Mouse (Mus musculus): ENCODE data around the gene D430019H16Rik. TPM values are rescaled to one million over a fixed set of nuclear protein-coding genes. Genes with fewer than 3 reads are reported as not detected.

Gene D430019H16Rik
- polyA plus RNA-seq, 1 experiment: not detected

- Histone ChIP-seq H3K27ac (ENCODE audit: insufficient read depth, low read depth, low read length) (no peak overlapping the region), H3K4me1 (ENCODE audit: control insufficient read depth, insufficient read depth, low read length) (0 out of 2 replicates have a peak, but pooled peaks cover 3% of the 10 kb centered on the region), H3K4me3 (ENCODE audit: insufficient read depth, low read depth, low read length) (no peak overlapping the region)
- 82% methylated on average over 4 of the region's 4 CpGs for WGBS
- TF ChIP-seq CTCF (IDR thresholded peaks at IDR 0.05; ENCODE audit: insufficient read depth, low read depth, low read length) (no peak), POLR2A (IDR thresholded peaks at IDR 0.05; ENCODE audit: insufficient read depth, low read depth, low read length) (no peak)
Measured at GRCm38 (mm10) chr12:105498842-105499241, 45.2 kb downstream of the D430019H16Rik start.

GRCm38 (mm10) chr12:105500940-105501339 is 47.3 kb downstream of the D430019H16Rik start:
- no peak for TF ChIP-seq CTCF (IDR thresholded peaks at IDR 0.05; ENCODE audit: insufficient read depth, low read depth, low read length)
- no peak for TF ChIP-seq POLR2A (IDR thresholded peaks at IDR 0.05; ENCODE audit: insufficient read depth, low read depth, low read length)
- Histone ChIP-seq H3K27ac (ENCODE audit: insufficient read depth, low read depth, low read length) (no peak overlapping the region), H3K4me1 (ENCODE audit: control insufficient read depth, insufficient read depth, low read length) (0 out of 2 replicates have a peak, but pooled peaks cover 3% of the 10 kb centered on the region), H3K4me3 (ENCODE audit: insufficient read depth, low read depth, low read length) (no peak overlapping the region)
- WGBS: 71% methylated on average over 5 of the region's 5 CpGs

GRCm38 (mm10) chr12:105504736-105505135 is 51.1 kb downstream of the D430019H16Rik start:
- TF ChIP-seq POLR2A (IDR thresholded peaks at IDR 0.05; ENCODE audit: insufficient read depth, low read depth, low read length): no peak
- no peak for TF ChIP-seq CTCF (IDR thresholded peaks at IDR 0.05; ENCODE audit: insufficient read depth, low read depth, low read length)
- H3K4me3 ChIP-seq (ENCODE audit: insufficient read depth, low read depth, low read length): no peak overlapping the region
- 65% methylated on average over 6 of the region's 6 CpGs for WGBS
- H3K27ac ChIP-seq (ENCODE audit: insufficient read depth, low read depth, low read length): no peak overlapping the region
- H3K4me1 ChIP-seq (ENCODE audit: control insufficient read depth, insufficient read depth, low read length): peaks cover 7% of the 10 kb centered on the region

- 83% methylated on average over 5 of the region's 5 CpGs for WGBS
- Histone ChIP-seq H3K27ac (ENCODE audit: insufficient read depth, low read depth, low read length) (no peak overlapping the region), H3K4me3 (ENCODE audit: insufficient read depth, low read depth, low read length) (no peak overlapping the region), H3K4me1 (ENCODE audit: control insufficient read depth, insufficient read depth, low read length) (peaks cover 6% of the 10 kb centered on the region)
- no peak for TF ChIP-seq POLR2A (IDR thresholded peaks at IDR 0.05; ENCODE audit: insufficient read depth, low read depth, low read length)
- TF ChIP-seq CTCF (IDR thresholded peaks at IDR 0.05; ENCODE audit: insufficient read depth, low read depth, low read length): no peak
Measured at GRCm38 (mm10) chr12:105511109-105511508, 57.5 kb downstream of the D430019H16Rik start.

- Histone ChIP-seq H3K4me1 (ENCODE audit: control insufficient read depth, insufficient read depth, low read length) (peaks cover 7% of the 10 kb centered on the region), H3K4me3 (ENCODE audit: insufficient read depth, low read depth, low read length) (no peak overlapping the region), H3K27ac (ENCODE audit: insufficient read depth, low read depth, low read length) (no peak overlapping the region)
- 59% methylated on average over 16 of the region's 16 CpGs for WGBS
- TF ChIP-seq POLR2A (IDR thresholded peaks at IDR 0.05; ENCODE audit: insufficient read depth, low read depth, low read length): no peak
- no peak for TF ChIP-seq CTCF (IDR thresholded peaks at IDR 0.05; ENCODE audit: insufficient read depth, low read depth, low read length)
Measured at GRCm38 (mm10) chr12:105511671-105512502, 58.2 kb downstream of the D430019H16Rik start.

GRCm38 (mm10) chr12:105514111-105514510 is 60.5 kb downstream of the D430019H16Rik start:
- Histone ChIP-seq H3K27ac (ENCODE audit: insufficient read depth, low read depth, low read length) (no peak overlapping the region), H3K4me3 (ENCODE audit: insufficient read depth, low read depth, low read length) (no peak overlapping the region), H3K4me1 (ENCODE audit: control insufficient read depth, insufficient read depth, low read length) (peaks cover 9% of the 10 kb centered on the region)
- WGBS: 87% methylated on average over 10 of the region's 10 CpGs
- no peak for TF ChIP-seq CTCF (IDR thresholded peaks at IDR 0.05; ENCODE audit: insufficient read depth, low read depth, low read length)

- Histone ChIP-seq H3K4me1 (ENCODE audit: control insufficient read depth, insufficient read depth, low read length) (peaks cover 7% of the 10 kb centered on the region), H3K27ac (ENCODE audit: insufficient read depth, low read depth, low read length) (no peak overlapping the region), H3K4me3 (ENCODE audit: insufficient read depth, low read depth, low read length) (no peak overlapping the region)
- WGBS: 79% methylated on average over 21 of the region's 21 CpGs
- TF ChIP-seq POLR2A (IDR thresholded peaks at IDR 0.05; ENCODE audit: insufficient read depth, low read depth, low read length) (no peak), CTCF (IDR thresholded peaks at IDR 0.05; ENCODE audit: insufficient read depth, low read depth, low read length) (no peak)
Measured at GRCm38 (mm10) chr12:105517026-105517675, 63.5 kb downstream of the D430019H16Rik start.

GRCm38 (mm10) chr12:105519851-105520250 is 66.2 kb downstream of the D430019H16Rik start:
- TF ChIP-seq CTCF (IDR thresholded peaks at IDR 0.05; ENCODE audit: insufficient read depth, low read depth, low read length) (no peak), POLR2A (IDR thresholded peaks at IDR 0.05; ENCODE audit: insufficient read depth, low read depth, low read length) (no peak)
- H3K4me3 ChIP-seq (ENCODE audit: insufficient read depth, low read depth, low read length): no peak overlapping the region
- peaks cover 6% of the 10 kb centered on the region for H3K4me1 ChIP-seq (ENCODE audit: control insufficient read depth, insufficient read depth, low read length)
- H3K27ac ChIP-seq (ENCODE audit: insufficient read depth, low read depth, low read length): no peak overlapping the region
- WGBS: 85% methylated on average over 2 of the region's 2 CpGs

GRCm38 (mm10) chr12:105521170-105521762 is 67.6 kb downstream of the D430019H16Rik start:
- 64% methylated on average over 15 of the region's 15 CpGs for WGBS
- Histone ChIP-seq H3K27ac (ENCODE audit: insufficient read depth, low read depth, low read length) (no peak overlapping the region), H3K4me1 (ENCODE audit: control insufficient read depth, insufficient read depth, low read length) (peaks cover 6% of the 10 kb centered on the region), H3K4me3 (ENCODE audit: insufficient read depth, low read depth, low read length) (no peak overlapping the region)
- TF ChIP-seq POLR2A (IDR thresholded peaks at IDR 0.05; ENCODE audit: insufficient read depth, low read depth, low read length) (no peak), CTCF (IDR thresholded peaks at IDR 0.05; ENCODE audit: insufficient read depth, low read depth, low read length) (no peak)

All from olfactory bulb, adult 2 months (tissue).